Mouse (Mus musculus) myocyte (in vitro differentiated cells): ENCODE results near the gene Tnfrsf9. TPM values are rescaled to one million over a fixed set of nuclear protein-coding genes. Genes with fewer than 3 reads are reported as not detected.

Experiments used
- H3K27me3 ChIP-seq: one replicate; pipeline ENCODE4 v1.6.1; 2011; ENCODE audit not compliant: control insufficient read depth, insufficient read depth, insufficient read length
- H3K36me3 ChIP-seq: one replicate; pipeline ENCODE4 v1.6.1; 2011; ENCODE audit not compliant: control insufficient read depth, insufficient read depth
- H3K4me2 ChIP-seq: one replicate; pipeline ENCODE4 v1.6.1; 2011; ENCODE audit warnings: low read depth, control low read depth
- H3K4me3 ChIP-seq: one replicate; pipeline ENCODE4 v1.5.1; 2011; ENCODE audit warnings: mild to moderate bottlenecking, control low read depth, moderate library complexity
- H3K79me2 ChIP-seq: one replicate; pipeline ENCODE4 v1.6.1; 2011; ENCODE audit not compliant: control insufficient read depth, insufficient read depth
- H3ac ChIP-seq: one replicate; pipeline ENCODE4 v1.6.1; 2011; ENCODE audit not compliant: control insufficient read depth, insufficient read length
- CEBPB ChIP-seq: IDR thresholded peaks from 2 replicates; pipeline ENCODE4 v1.6.1; 2011; ENCODE audit warnings: mild to moderate bottlenecking, moderate library complexity; ENCODE audit not compliant: poor library complexity, insufficient read depth, severe bottlenecking
- E2F4 ChIP-seq: IDR thresholded peaks from one replicate; pipeline ENCODE4 v1.6.1; 2011; ENCODE audit warnings: mild to moderate bottlenecking, control low read depth, moderate library complexity; ENCODE audit not compliant: insufficient read depth
- MAX ChIP-seq: IDR thresholded peaks from one replicate; pipeline ENCODE4 v1.6.1; 2011; ENCODE audit warnings: low read depth, mild to moderate bottlenecking, control low read depth
- MYOD1 ChIP-seq, 3 experiments: IDR thresholded peaks; one replicate each; pipeline ENCODE4 v1.6.1; 2011; ENCODE audit warnings: control low read depth in 2 of 3, low read depth in 2 of 3, mild to moderate bottlenecking in 2 of 3, moderate library complexity in 1 of 3; ENCODE audit not compliant: insufficient read length in 2 of 3, control insufficient read depth in 1 of 3
- MYOG ChIP-seq, 3 experiments: IDR thresholded peaks; one replicate each; pipeline ENCODE4 v1.6.1; 2011; ENCODE audit warnings: control low read depth in 2 of 3, low read depth in 2 of 3, mild to moderate bottlenecking in 2 of 3; ENCODE audit not compliant: insufficient read length in 2 of 3, control insufficient read depth in 1 of 3, insufficient read depth in 1 of 3
- POLR2A ChIP-seq: IDR thresholded peaks from one replicate; pipeline ENCODE4 v1.6.1; 2011; ENCODE audit warnings: low read depth, mild to moderate bottlenecking, control low read depth, moderate library complexity; ENCODE audit not compliant: insufficient read length
- POLR2AphosphoS2 ChIP-seq: IDR thresholded peaks from one replicate; pipeline ENCODE4 v1.6.1; 2011; ENCODE audit warnings: low read depth, control low read depth; ENCODE audit not compliant: insufficient read length
- REST ChIP-seq: IDR thresholded peaks from one replicate; pipeline ENCODE4 v1.6.1; 2011; ENCODE audit warnings: mild to moderate bottlenecking, control low read depth, moderate library complexity; ENCODE audit not compliant: insufficient read depth, insufficient read length
- SRF ChIP-seq: IDR thresholded peaks from one replicate; pipeline ENCODE4 v1.6.1; 2011; ENCODE audit warnings: low read depth; ENCODE audit not compliant: control insufficient read depth, insufficient read length
- TCF12 ChIP-seq: IDR thresholded peaks from one replicate; pipeline ENCODE4 v1.6.1; 2011; ENCODE audit warnings: mild to moderate bottlenecking, control low read depth; ENCODE audit not compliant: poor library complexity, insufficient read depth, severe bottlenecking
- TCF3 ChIP-seq: IDR thresholded peaks from one replicate; pipeline ENCODE4 v1.6.1; 2011; ENCODE audit warnings: low read depth, control low read depth; ENCODE audit not compliant: insufficient read length
- USF1 ChIP-seq: IDR thresholded peaks from one replicate; pipeline ENCODE4 v1.6.1; 2011; ENCODE audit warnings: low read depth, mild to moderate bottlenecking, control low read depth, moderate library complexity
- polyA plus RNA-seq: library from polyadenylated mRNA; unstranded; fragments of >200 nt; fragmentation: generic; extraction: Trizol; gene quantifications from one replicate; pipeline ENCODE4 v1.2.1, GENCODE M21; 2012; ENCODE audit warnings: missing spikeins

Tnfrsf9 gene
- polyA plus RNA-seq, 1 experiment = 0.31 TPM

DNA sequence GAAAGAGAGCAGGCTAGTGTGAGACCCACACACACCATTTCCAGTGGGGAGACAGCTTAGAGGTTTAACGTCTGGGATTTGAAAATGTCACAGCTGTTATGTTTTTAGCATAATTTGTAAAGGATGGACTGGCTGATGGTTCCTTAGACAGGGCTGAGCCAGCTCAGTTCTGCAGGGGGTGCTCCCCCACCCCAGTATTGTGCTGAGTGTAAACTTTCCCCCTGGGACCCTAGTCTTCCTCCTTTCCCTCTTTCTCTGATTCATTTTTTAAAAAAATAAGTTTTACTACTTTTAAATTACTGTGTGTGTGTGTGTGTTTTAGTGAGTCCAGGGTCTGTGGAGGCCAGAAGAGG lies 42.7 kb downstream of the Tnfrsf9 start:
- Histone ChIP-seq H3ac (no peak overlapping the region), H3K79me2 (no peaks in the 10 kb centered on the region), H3K36me3 (no peaks in the 10 kb centered on the region), H3K4me3 (no peak overlapping the region), H3K4me2 (no peak overlapping the region), H3K27me3 (peaks cover 7% of the 10 kb centered on the region)
- TF ChIP-seq POLR2A = no peak
- no peak for TF ChIP-seq CEBPB
- no peak for TF ChIP-seq REST
- no peak for TF ChIP-seq E2F4
- TF ChIP-seq USF1 = no peak
- TF ChIP-seq MYOG (IDR thresholded peaks at IDR 0.05; ENCODE audit: control insufficient read depth in 1 of 3, insufficient read depth in 1 of 3, insufficient read length in 2 of 3, low read depth in 2 of 3) = no peak
- TF ChIP-seq MYOD1 (IDR thresholded peaks at IDR 0.05; ENCODE audit: control insufficient read depth in 1 of 3, insufficient read length in 2 of 3, low read depth in 2 of 3) = no peak
- no peak for TF ChIP-seq MAX
- no peak for TF ChIP-seq SRF
- TF ChIP-seq TCF3 = no peak
- no peak for TF ChIP-seq TCF12
- TF ChIP-seq POLR2AphosphoS2 = no peak

DNA sequence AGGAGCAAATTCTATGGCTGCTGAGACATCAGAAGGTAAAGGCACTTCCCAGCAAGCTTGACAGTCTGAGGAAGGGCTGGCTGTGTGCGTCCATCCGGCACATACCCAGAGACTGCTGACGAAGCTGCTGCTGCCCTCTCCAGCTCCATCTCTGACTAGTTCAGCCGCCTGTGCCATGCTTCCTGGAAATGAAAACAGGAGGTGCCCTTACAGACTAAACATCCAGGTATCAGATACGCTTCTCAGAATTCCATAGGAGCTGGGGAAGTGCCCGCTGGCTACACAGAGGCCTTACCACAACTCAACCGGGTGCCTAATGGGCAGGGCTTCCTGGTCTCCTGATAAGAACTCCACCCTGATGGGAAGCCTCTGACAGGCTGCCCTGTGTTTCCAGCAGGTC lies 44.2 kb downstream of the Tnfrsf9 start:
- no peak overlapping the region for H3K4me2 ChIP-seq
- no peak overlapping the region for H3ac ChIP-seq
- no peaks in the 10 kb centered on the region for H3K27me3 ChIP-seq
- no peaks in the 10 kb centered on the region for H3K79me2 ChIP-seq
- TF ChIP-seq MAX = no peak
- no peak for TF ChIP-seq TCF3
- TF ChIP-seq SRF = no peak
- TF ChIP-seq CEBPB = no peak
- no peak for TF ChIP-seq E2F4
- no peak for TF ChIP-seq MYOG (IDR thresholded peaks at IDR 0.05; ENCODE audit: control insufficient read depth in 1 of 3, insufficient read depth in 1 of 3, insufficient read length in 2 of 3, low read depth in 2 of 3)
- TF ChIP-seq USF1 = no peak
- no peak for TF ChIP-seq POLR2A
- no peak for TF ChIP-seq MYOD1 (IDR thresholded peaks at IDR 0.05; ENCODE audit: control insufficient read depth in 1 of 3, insufficient read length in 2 of 3, low read depth in 2 of 3)
- no peak for TF ChIP-seq REST
- no peak for TF ChIP-seq TCF12
- TF ChIP-seq POLR2AphosphoS2 = no peak
- H3K36me3 ChIP-seq = no peaks in the 10 kb centered on the region
- no peak overlapping the region for H3K4me3 ChIP-seq

DNA sequence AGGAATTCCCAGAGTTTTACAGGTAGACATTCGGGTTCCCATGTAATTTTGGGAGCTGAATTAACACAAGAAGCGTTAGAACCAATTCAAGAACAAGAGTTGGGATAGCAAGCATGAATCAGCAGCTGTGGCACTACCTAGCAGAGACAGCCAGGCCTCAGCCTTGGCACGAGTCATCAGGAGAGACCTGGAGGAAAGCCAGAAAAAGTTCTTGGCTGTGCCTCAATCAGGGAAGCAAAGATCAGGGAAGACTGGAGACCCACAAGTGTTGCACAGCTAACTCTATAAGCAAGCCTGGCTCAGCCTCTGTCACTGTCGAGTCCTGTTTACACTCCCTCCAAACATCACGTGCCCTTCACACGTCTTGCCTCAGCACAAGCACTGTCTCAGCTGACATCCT lies 47.9 kb downstream of the Tnfrsf9 start:
- no peak for TF ChIP-seq POLR2AphosphoS2
- no peak for TF ChIP-seq SRF
- TF ChIP-seq USF1 = no peak
- TF ChIP-seq MYOG (IDR thresholded peaks at IDR 0.05; ENCODE audit: control insufficient read depth in 1 of 3, insufficient read depth in 1 of 3, insufficient read length in 2 of 3, low read depth in 2 of 3) = no peak
- TF ChIP-seq E2F4 = no peak
- no peak for TF ChIP-seq CEBPB
- no peak for TF ChIP-seq REST
- TF ChIP-seq POLR2A = no peak
- TF ChIP-seq TCF12 = no peak
- no peak for TF ChIP-seq TCF3
- TF ChIP-seq MYOD1 (IDR thresholded peaks at IDR 0.05; ENCODE audit: control insufficient read depth in 1 of 3, insufficient read length in 2 of 3, low read depth in 2 of 3) = no peak
- no peak for TF ChIP-seq MAX
- Histone ChIP-seq H3K36me3 (no peaks in the 10 kb centered on the region), H3K27me3 (no peaks in the 10 kb centered on the region), H3K4me2 (no peak overlapping the region), H3K4me3 (no peak overlapping the region), H3ac (no peak overlapping the region), H3K79me2 (no peaks in the 10 kb centered on the region)

DNA sequence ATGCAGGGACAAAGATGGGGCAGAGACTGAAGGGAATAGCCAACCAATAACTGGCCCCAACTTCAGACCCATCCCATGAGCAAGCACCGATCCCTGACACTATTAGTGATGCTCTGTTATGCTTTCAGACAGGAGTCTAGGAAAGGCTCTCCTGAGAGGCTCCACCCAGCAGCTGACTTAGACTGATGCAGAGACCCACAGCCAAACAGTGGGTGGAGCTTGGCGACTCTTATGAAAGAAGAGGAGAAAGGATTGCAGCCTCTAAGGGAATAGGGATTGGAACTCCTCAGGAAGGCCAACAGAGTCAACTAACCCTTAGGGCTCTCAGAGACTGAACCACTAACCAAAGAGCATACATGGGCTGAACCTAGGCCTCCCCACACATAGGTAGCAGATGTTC lies 49.3 kb downstream of the Tnfrsf9 start:
- TF ChIP-seq MAX (no peak), REST (no peak), MYOG (IDR thresholded peaks at IDR 0.05; ENCODE audit: control insufficient read depth in 1 of 3, insufficient read depth in 1 of 3, insufficient read length in 2 of 3, low read depth in 2 of 3) (no peak), MYOD1 (IDR thresholded peaks at IDR 0.05; ENCODE audit: control insufficient read depth in 1 of 3, insufficient read length in 2 of 3, low read depth in 2 of 3) (no peak), TCF12 (no peak), USF1 (no peak), TCF3 (no peak), SRF (no peak)
- no peaks in the 10 kb centered on the region for H3K79me2 ChIP-seq
- H3K4me3 ChIP-seq = no peak overlapping the region

More for the DNA sequence above, 49.3 kb downstream of the Tnfrsf9 start:
- Histone ChIP-seq H3K36me3 (no peaks in the 10 kb centered on the region), H3K4me2 (no peak overlapping the region), H3ac (no peak overlapping the region), H3K27me3 (no peaks in the 10 kb centered on the region)
